Mouse (Mus musculus): Measurements from ENCODE around the gene Prdm2.
A peak's percentile ranks its signal among the peaks of the same experiment; 100 is the strongest.

Gene Prdm2

GRCm38 (mm10) chr4:143211584-143212340 lies 1.0 kb downstream of the Prdm2 start:
- DNase-seq (ENCODE audit: low spot score in 2 of 2), result peak in 1 of 2 experiments; percentile 8

- no peak for DNase-seq (ENCODE audit: low spot score in 2 of 2)
Observed at GRCm38 (mm10) chr4:143209997-143210396, 2.8 kb downstream of the Prdm2 start.

GRCm38 (mm10) chr4:143202653-143203052 lies 10.1 kb downstream of the Prdm2 start:
- no peak for DNase-seq (ENCODE audit: low spot score in 2 of 2)

GRCm38 (mm10) chr4:143198371-143198770 lies 14.4 kb downstream of the Prdm2 start:
- no peak for DNase-seq (ENCODE audit: low spot score in 2 of 2)

GRCm38 (mm10) chr4:143197845-143198356 lies 14.9 kb downstream of the Prdm2 start:
- DNase-seq (ENCODE audit: low spot score in 2 of 2), result no peak

GRCm38 (mm10) chr4:143194328-143194727 lies 18.5 kb downstream of the Prdm2 start:
- no peak for DNase-seq (ENCODE audit: low spot score in 2 of 2)

GRCm38 (mm10) chr4:143193164-143193563 lies 19.6 kb downstream of the Prdm2 start:
- DNase-seq (ENCODE audit: low spot score in 2 of 2), result no peak

GRCm38 (mm10) chr4:143191783-143192182 lies 21.0 kb downstream of the Prdm2 start:
- DNase-seq (ENCODE audit: low spot score in 2 of 2), result no peak

GRCm38 (mm10) chr4:143190657-143191056 lies 22.1 kb downstream of the Prdm2 start:
- no peak for DNase-seq (ENCODE audit: low spot score in 2 of 2)

GRCm38 (mm10) chr4:143188571-143189191 lies 24.1 kb downstream of the Prdm2 start:
- DNase-seq (ENCODE audit: low spot score in 2 of 2), result no peak

- DNase-seq (ENCODE audit: low spot score in 2 of 2), result no peak
Observed at GRCm38 (mm10) chr4:143186066-143186465, 26.7 kb downstream of the Prdm2 start.

GRCm38 (mm10) chr4:143185496-143185895 lies 27.3 kb downstream of the Prdm2 start:
- DNase-seq (ENCODE audit: low spot score in 2 of 2), result no peak

GRCm38 (mm10) chr4:143183141-143183540 lies 29.7 kb downstream of the Prdm2 start:
- no peak for DNase-seq (ENCODE audit: low spot score in 2 of 2)

- DNase-seq (ENCODE audit: low spot score in 2 of 2), result no peak
Observed at GRCm38 (mm10) chr4:143180731-143181130, 32.1 kb downstream of the Prdm2 start.

- DNase-seq (ENCODE audit: low spot score in 2 of 2), result no peak
Observed at GRCm38 (mm10) chr4:143171600-143172290, 41.0 kb downstream of the Prdm2 start.

GRCm38 (mm10) chr4:143170290-143170689 lies 42.5 kb downstream of the Prdm2 start:
- no peak for DNase-seq (ENCODE audit: low spot score in 2 of 2)

GRCm38 (mm10) chr4:143168093-143168492 lies 44.7 kb downstream of the Prdm2 start:
- DNase-seq (ENCODE audit: low spot score in 2 of 2), result no peak

- DNase-seq (ENCODE audit: low spot score in 2 of 2), result peak; percentile 93 to 97
Observed at GRCm38 (mm10) chr4:143161619-143162479, 50.9 kb downstream of the Prdm2 start.

- no peak for DNase-seq (ENCODE audit: low spot score in 2 of 2)
Observed at GRCm38 (mm10) chr4:143160826-143161225, 52.0 kb downstream of the Prdm2 start.

GRCm38 (mm10) chr4:143159336-143159735 lies 53.5 kb downstream of the Prdm2 start:
- DNase-seq (ENCODE audit: low spot score in 2 of 2), result no peak

GRCm38 (mm10) chr4:143155871-143156270 lies 56.9 kb downstream of the Prdm2 start:
- DNase-seq (ENCODE audit: low spot score in 2 of 2), result no peak

- DNase-seq (ENCODE audit: low spot score in 2 of 2), result no peak
Observed at GRCm38 (mm10) chr4:143155036-143155435, 57.8 kb downstream of the Prdm2 start.

Data from spleen, postnatal 14 days (tissue).